24 mouse cellular contexts compared by ENCODE assay signal in genomic region chr6:148577663-148578062, GRCm38 (mm10).
DNase-seq lines count a peak whose midpoint lies in the region; ATAC-seq and TF ChIP-seq lines count a peak whose summit lies in the region.
"Had no signal": no experiment of that assay in that cellular context is flagged by ENCODE, and none has a peak within 500 bp of the region (broad histone marks: within the 10 kb centered on the region; RNA-seq: fewer than 3 reads in every experiment).

No protein-coding gene starts in this region.

- H3K9ac ChIP-seq in kidney, embryonic 16.5 days (replicated peaks; ENCODE audit: low read length) = no peak overlapping the region
- no peak overlapping the region for H3K9ac ChIP-seq in stomach, embryonic 14.5 days (replicated peaks; ENCODE audit: low read depth, low read length)
- H3K9ac ChIP-seq in stomach, postnatal 0 days (ENCODE audit: low read length) = no peak overlapping the region
- H3K9ac ChIP-seq: intestine, embryonic 15.5 days; limb, embryonic 15.5 days; neural tube, embryonic 12.5 days had no signal

- no peaks in the 10 kb centered on the region for H3K9me3 ChIP-seq in kidney, embryonic 16.5 days (ENCODE audit: low read length)
- no peaks in the 10 kb centered on the region for H3K9me3 ChIP-seq in stomach, embryonic 14.5 days (ENCODE audit: control insufficient read depth, low read depth, low read length)
- no peaks in the 10 kb centered on the region for H3K9me3 ChIP-seq in stomach, postnatal 0 days (ENCODE audit: control insufficient read depth, low read length)
- H3K9me3 ChIP-seq: embryonic facial prominence, embryonic 10.5 days; heart, embryonic 10.5 days; intestine, embryonic 15.5 days; limb, embryonic 15.5 days; neural tube, embryonic 12.5 days had no signal

- H3K4me2 ChIP-seq in kidney, embryonic 16.5 days (replicated peaks; ENCODE audit: low read depth, low read length) = no peak overlapping the region
- H3K4me2 ChIP-seq in stomach, embryonic 14.5 days (replicated peaks; ENCODE audit: low read depth, low read length) = no peak overlapping the region
- H3K4me2 ChIP-seq in stomach, postnatal 0 days (replicated peaks; ENCODE audit: low read depth) = no peak overlapping the region
- H3K4me2 ChIP-seq: intestine, embryonic 15.5 days; limb, embryonic 15.5 days; neural tube, embryonic 12.5 days had no signal

- no peaks in the 10 kb centered on the region for H3K4me1 ChIP-seq in kidney, embryonic 16.5 days (ENCODE audit: insufficient read depth, low read length)
- no peaks in the 10 kb centered on the region for H3K4me1 ChIP-seq in stomach, embryonic 14.5 days (ENCODE audit: control insufficient read depth, insufficient read depth, low read length)
- no peaks in the 10 kb centered on the region for H3K4me1 ChIP-seq in stomach, postnatal 0 days (replicated peaks; ENCODE audit: control insufficient read depth, insufficient read depth)
- H3K4me1 ChIP-seq: embryonic facial prominence, embryonic 10.5 days; intestine, embryonic 15.5 days; limb, embryonic 15.5 days; neural tube, embryonic 12.5 days had no signal

- TF ChIP-seq EP300 in stomach, postnatal 0 days (optimal IDR thresholded peaks at IDR 0.05) = no peak

- TF ChIP-seq CTCF in stomach, postnatal 0 days (IDR thresholded peaks at IDR 0.05; ENCODE audit: low read depth) = no peak

- WGBS in kidney, embryonic 16.5 days = 74% methylated on average over 3 of the region's 3 CpGs
- WGBS in stomach, embryonic 14.5 days = 81% methylated on average over 3 of the region's 3 CpGs
- 85% methylated on average over 3 of the region's 3 CpGs for whole genome bisulfite sequencing in stomach, postnatal 0 days

- peak; percentile 4; the same call in 1 of the 2 replicates for ATAC-seq in kidney, embryonic 16.5 days (ENCODE audit: low FRiP score, low TSS enrichment)
- no peak for ATAC-seq in stomach, embryonic 14.5 days (ENCODE audit: insufficient number of reproducible peaks, insufficient read depth, low FRiP score, low read depth)
- ATAC-seq in stomach, postnatal 0 days (ENCODE audit: low FRiP score, low TSS enrichment) = no peak
- peak; percentile 90 for ATAC-seq in common myeloid progenitor, adult 5-6 weeks (replicated peaks; ENCODE audit: low read depth, poor library complexity, severe bottlenecking)
- ATAC-seq: hindbrain, embryonic 16.5 days; intestine, embryonic 15.5 days; Patski had no signal

- DNase-seq in kidney, postnatal 14 days = no peak
- DNase-seq in stomach, postnatal 0 days (ENCODE audit: low spot score) = no peak
- DNase-seq in splenic B cell, adult 2 months (ENCODE audit: low read depth, low spot score) = peak; percentile 1
- no peak for DNase-seq in ovary, postnatal 10 days (ENCODE audit: low spot score)
- DNase-seq in left cerebral cortex, postnatal 25 days (ENCODE audit: low spot score in 2 of 2) = no peak
- DNase-seq: adrenal gland, postnatal 36 days; cerebellum, adult 11 months; cerebellum, adult 9-11 months; kidney, adult 9 months; layer of hippocampus, adult 9-11 months; left cerebral cortex, postnatal 4 days; lung, postnatal 10 days; midbrain, embryonic 14.5 days; retina, postnatal 1 day had no signal

- H3K36me3 ChIP-seq in kidney, embryonic 16.5 days (ENCODE audit: insufficient read depth, low read length) = no peaks in the 10 kb centered on the region
- H3K36me3 ChIP-seq in stomach, embryonic 14.5 days (ENCODE audit: control insufficient read depth, insufficient read depth, low read length) = no peaks in the 10 kb centered on the region
- H3K36me3 ChIP-seq in stomach, postnatal 0 days (ENCODE audit: control insufficient read depth, insufficient read depth, low read length) = no peaks in the 10 kb centered on the region
- H3K36me3 ChIP-seq in splenic B cell, adult 2 months (ENCODE audit: control insufficient read depth, insufficient read depth, low read length, poor library complexity, severe bottlenecking) = no peaks in the 10 kb centered on the region
- H3K36me3 ChIP-seq: embryonic facial prominence, embryonic 10.5 days; heart, embryonic 10.5 days; intestine, embryonic 15.5 days; limb, embryonic 15.5 days; neural tube, embryonic 12.5 days had no signal

- H3K27me3 ChIP-seq in kidney, embryonic 16.5 days (ENCODE audit: insufficient read depth, low read length) = no peaks in the 10 kb centered on the region
- H3K27me3 ChIP-seq in stomach, embryonic 14.5 days (ENCODE audit: control insufficient read depth, insufficient read depth, low read length) = no peaks in the 10 kb centered on the region
- no peaks in the 10 kb centered on the region for H3K27me3 ChIP-seq in stomach, postnatal 0 days (ENCODE audit: control insufficient read depth, insufficient read depth, low read length)
- H3K27me3 ChIP-seq in splenic B cell, adult 2 months (ENCODE audit: control insufficient read depth, insufficient read depth, low read length, poor library complexity, severe bottlenecking) = no peaks in the 10 kb centered on the region; the same call in 1 of the 2 replicates
- H3K27me3 ChIP-seq: intestine, embryonic 15.5 days; limb, embryonic 15.5 days; neural tube, embryonic 12.5 days; Patski had no signal

- intact Hi-C loops in left cerebral cortex, postnatal 25 days (cut with DNase I) = no loop called here

- H3K4me3 ChIP-seq in kidney, embryonic 16.5 days (ENCODE audit: low read length) = no peak overlapping the region
- H3K4me3 ChIP-seq in stomach, embryonic 14.5 days (ENCODE audit: low read depth, low read length) = no peak overlapping the region
- no peak overlapping the region for H3K4me3 ChIP-seq in stomach, postnatal 0 days (ENCODE audit: low read depth, low read length)
- H3K4me3 ChIP-seq: embryonic facial prominence, embryonic 10.5 days; heart, embryonic 10.5 days; intestine, embryonic 15.5 days; limb, embryonic 15.5 days; neural tube, embryonic 12.5 days had no signal

- H3K27ac ChIP-seq in kidney, embryonic 16.5 days (ENCODE audit: low read length) = peak overlapping the region; percentile 4
- H3K27ac ChIP-seq in stomach, embryonic 14.5 days (ENCODE audit: low read length) = peak overlapping the region; percentile 3; the same call in 1 of the 2 replicates
- H3K27ac ChIP-seq in stomach, postnatal 0 days (replicated peaks) = no peak overlapping the region
- H3K27ac ChIP-seq: embryonic facial prominence, embryonic 10.5 days; heart, embryonic 10.5 days; intestine, embryonic 15.5 days; limb, embryonic 15.5 days; neural tube, embryonic 12.5 days had no signal

Comparison
In these comparisons a context has a peak if more than half of its experiments do, and no peak if none do; other contexts are left out.
1. ATAC-seq: peak in kidney, embryonic 16.5 days (single experiment) and common myeloid progenitor, adult 5-6 weeks (single experiment); none in stomach, embryonic 14.5 days (single experiment) and stomach, postnatal 0 days (single experiment).